Mouse (Mus musculus) ovary, postnatal 10 days (tissue): ENCODE results near the gene Itsn1.

Experiments used
- DNase-seq: peaks from one replicate; pipeline ENCODE4 v3.0.0; 2022; ENCODE audit warnings: low spot score

The Itsn1 gene

GRCm38 (mm10) chr16:91847525-91848225 lies 118.6 kb downstream of the Itsn1 start:
- DNase-seq: no peak

- DNase-seq: no peak
These were observed 119.4 kb downstream of the Itsn1 start for GRCm38 (mm10) chr16:91848505-91848904.

DNA sequence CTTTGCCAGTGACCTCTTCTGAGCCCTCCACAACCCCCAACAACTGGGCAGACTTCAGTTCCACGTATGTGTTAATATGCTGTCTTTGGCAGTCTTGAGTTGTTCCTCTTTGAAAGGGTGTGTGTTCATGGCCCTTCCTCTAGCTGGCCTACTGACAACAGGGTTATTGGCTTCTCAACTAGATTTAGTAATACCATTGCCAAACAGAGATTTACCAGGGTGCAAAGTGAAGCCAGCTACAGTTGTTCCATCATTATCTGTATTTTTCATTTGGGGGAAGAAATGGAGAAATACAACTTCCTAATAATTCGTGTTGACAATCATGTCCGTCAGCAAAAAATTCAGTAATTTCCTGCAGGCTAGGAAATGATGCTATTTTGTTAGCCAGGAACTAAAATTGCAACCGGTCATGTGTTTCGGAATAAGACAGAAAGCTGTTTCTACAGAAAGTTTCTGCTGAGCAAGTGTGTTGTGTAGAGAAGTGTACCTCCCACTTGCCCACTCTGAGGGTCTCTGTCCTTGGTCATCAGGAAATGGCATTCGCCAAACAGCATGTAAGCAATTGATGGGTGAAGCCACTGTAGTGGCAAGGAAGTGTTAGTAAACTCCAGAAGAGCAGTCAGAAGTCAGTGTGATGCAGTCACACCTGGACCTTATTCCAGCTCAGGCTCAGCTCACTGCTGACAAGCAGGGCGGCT lies 120.0 kb downstream of the Itsn1 start:
- DNase-seq: no peak

DNA sequence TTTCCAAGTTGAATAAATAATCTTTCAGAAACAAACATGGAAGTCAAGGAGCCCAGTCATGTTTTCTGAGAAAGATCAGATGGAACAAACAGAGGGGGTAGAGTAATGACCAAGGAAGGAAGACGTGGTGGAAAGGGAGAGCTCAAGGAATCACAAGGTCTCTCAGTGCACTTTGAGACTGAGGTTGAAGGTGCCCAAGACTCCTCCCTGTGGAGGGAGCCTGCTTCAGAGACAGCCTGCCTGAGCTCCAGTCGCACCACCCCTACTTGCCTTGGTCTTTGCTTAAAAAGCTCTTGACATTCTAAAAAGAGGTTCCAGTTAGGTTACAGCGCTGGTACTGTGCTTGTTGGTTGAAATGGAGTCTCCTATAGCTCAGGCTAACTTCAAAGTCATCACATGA lies 121.1 kb downstream of the Itsn1 start:
- no peak for DNase-seq

DNA sequence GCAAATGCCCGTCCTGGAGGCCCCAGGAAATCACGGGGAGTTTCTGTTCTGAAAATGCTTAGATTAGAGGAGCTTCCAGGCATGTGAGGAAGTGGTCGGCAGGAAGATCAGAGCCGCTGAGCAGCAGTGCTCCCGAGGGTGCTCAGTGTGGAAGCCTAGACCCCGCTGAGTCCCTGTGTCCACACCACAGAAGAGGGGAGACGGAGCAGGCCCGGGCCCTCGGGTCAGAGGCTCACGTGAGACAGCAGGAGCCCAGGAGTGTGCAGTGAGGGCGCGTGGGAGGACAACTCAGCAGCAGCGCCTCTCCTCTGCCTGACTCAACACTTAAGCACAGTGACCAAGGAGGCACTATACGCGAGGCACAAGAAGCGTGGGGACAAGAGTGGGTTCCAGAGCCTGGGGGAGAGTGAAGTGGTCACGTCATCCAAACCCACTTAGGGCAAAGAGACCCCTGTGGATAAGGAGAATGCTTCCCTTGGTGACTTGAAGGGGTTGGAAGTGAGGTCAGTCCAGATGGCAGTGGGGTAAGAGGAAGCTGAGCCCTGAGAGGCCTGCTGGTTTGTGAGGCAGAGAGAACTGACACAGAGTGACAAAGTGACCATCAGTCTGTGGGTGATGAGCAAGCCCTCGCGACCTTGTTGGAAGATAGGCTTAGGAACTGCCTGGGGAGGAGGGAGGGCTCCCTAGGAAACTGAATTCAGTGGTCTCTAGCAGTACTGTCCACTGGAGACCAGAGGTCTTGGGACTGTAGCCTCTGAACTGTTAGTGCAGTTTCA lies 122.6 kb downstream of the Itsn1 start:
- no peak for DNase-seq

DNA sequence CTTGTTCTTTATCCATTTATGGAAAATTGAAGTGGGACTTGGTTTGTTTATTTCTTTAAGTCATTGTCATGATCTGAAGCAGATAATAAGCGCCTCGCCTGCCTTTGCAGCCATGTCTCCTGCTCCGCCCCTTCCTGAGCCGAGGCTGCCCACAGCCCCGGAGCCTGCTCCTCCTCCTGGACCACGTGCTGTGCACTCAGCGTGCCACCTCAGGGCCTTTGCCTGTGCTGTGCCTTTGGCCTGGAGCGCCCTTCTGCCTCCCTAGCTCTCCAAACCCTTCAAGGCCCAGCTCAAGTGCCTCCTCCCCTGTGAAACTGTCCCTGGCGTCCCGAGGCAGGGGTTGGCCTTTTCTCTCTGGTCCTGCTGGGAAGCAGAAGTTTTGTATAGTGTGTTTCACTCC lies 123.7 kb downstream of the Itsn1 start:
- no peak for DNase-seq

DNA sequence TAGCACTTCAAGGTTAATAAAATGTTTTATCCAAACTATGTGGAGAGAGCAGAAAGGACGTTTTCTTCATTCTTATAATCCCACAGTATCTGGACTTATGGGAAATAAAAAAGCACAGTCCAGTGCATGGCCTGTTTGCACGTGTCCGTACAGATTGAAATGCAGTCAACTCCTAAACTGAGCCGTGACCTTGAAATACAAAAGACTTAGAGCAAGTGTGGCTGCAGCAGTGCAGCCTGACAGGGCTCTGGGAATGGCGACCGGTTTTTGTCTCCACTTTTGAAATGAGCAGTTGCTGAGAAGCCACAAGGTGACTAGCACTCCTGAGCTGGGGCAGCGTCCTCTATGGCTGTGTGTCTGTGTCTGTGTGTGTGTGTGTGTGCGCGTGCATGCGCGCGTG lies 124.1 kb downstream of the Itsn1 start:
- DNase-seq: no peak

DNA sequence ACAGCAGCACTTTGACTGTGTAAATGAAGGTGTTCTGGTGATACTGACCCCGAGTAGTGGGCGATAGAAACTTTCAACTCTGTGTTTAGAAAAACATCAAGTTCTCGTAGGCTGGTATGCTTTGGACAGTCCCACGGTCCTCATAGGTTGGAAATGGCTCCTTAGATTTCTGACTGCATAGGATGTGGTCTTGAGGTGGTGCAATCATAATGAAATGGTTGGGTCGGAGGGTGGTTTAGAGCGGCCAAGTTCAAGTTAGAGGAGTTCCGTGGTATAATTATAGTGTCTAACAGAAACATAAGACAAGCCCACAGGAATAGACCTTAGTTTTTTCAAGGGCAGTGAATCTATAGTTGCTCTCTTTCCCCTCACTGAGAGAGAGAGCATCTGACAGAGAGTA lies 129.6 kb downstream of the Itsn1 start:
- no peak for DNase-seq

DNA sequence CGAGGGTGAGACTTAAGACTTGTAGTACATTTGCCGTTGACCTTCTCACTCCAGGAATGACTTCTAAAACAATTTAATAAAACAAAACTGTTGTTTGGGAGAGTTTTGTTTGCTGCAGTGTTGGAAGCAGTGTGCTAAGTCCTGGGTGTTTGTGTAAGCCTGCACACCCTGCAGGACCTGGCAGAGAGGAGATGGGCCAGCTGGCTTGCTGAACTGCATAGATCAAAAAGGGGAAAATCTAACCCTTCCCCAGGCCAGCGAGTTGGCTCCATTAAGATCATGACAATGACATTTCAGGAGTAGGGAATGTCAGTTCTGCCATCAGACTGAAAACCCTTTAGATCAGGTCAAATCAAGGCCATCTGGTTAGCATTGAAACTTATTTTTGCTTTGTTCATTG lies 130.1 kb downstream of the Itsn1 start:
- no peak for DNase-seq

DNA sequence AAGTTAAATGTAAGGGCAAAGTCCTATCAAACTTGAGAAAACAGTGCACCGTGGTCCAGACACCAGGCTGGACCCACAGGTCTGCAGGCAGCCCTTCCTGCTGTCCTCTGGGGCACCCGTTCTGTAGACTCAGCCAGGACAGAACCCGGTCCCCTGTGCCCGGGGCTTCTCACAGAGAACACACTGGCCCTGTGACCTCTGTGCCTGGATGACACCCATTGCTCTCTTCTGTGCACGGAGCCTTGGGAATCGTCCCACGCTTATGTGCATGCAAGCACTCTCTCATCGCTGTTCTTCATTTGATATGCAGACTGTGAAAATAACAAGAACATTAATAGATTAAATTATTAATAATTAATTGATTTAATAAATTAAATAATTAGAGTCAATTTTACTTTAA lies 130.9 kb downstream of the Itsn1 start:
- no peak for DNase-seq

DNA sequence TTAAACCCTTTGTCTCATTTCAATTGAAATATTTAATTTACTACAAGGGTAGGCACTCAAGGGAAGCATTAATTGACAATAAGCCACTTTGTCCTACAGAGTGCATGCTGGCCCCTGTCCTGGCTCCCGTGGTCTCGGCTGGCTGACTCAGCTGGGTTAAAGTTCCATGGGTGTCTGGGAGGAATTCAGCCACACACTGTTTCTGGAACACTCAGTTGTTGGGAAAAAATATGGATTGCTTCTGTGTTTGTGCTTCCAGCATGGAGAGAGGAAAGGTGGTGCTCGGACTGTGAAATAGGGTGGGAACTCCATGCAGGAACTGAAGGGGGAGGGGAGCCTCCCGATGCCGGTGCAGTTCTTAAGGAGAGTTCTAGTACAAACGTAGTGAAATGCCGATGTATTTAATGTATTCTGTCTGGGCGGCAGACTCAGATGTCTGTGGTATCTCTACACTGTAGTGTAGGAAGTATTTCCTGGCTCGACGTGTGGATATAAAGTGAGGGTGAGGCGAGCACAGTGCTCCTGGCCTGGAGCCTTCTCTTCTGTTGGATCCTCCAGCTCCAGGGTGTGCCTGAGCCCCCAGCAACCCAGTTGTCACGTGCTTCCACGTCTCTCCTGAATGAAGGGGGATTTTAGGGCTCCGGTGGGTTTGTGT lies 131.5 kb downstream of the Itsn1 start:
- no peak for DNase-seq

DNA sequence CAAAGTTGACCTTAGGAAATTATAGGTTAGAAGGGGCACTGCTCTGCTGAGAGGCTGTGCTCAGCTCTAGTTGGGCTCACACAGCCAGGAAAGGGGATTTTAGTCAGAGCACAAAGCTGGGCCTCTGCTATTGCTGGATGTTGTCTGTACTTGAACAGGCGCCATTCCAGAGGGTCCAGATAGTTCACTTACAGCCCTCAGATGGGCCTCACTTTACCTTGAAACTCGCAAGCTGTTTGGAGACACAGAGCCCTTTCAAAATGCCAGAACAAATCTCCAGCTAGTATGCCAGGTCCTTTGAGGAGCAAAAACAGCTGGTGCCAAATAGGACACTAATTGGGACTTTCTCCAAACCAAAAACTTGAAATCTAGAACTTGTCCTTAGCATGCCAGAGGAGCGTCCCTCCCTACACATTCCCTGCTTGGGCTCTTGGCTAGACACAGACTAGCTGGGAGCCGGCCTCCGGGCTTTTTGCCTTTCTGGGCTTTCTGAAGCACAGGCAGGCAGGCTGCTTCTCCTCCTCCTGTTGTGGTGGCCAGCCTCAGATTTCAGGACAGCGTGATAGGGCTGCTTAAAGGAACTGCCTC lies 132.8 kb downstream of the Itsn1 start:
- no peak for DNase-seq

DNA sequence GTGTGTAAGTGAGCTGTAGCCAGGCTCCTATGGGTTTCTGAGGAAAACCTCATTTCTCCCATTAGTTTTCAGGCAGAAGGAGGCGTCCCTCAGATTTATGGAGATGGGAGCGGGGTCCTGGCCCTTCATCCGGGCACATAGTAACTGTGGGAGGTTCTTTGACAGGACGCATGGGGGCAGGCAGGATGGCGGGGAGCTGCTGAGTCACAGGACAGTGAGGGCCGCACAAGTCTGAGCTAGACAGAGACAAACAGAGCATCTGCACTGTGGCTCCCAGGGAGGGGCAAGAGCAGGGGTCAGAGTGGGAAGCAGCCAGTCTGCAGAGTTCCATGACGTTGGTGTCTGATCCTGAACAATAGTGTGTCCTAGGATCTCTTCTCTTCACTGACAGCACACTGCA lies 133.8 kb downstream of the Itsn1 start:
- DNase-seq: no peak

- DNase-seq: no peak
These were observed 135.7 kb downstream of the Itsn1 start for GRCm38 (mm10) chr16:91864646-91865332.

DNA sequence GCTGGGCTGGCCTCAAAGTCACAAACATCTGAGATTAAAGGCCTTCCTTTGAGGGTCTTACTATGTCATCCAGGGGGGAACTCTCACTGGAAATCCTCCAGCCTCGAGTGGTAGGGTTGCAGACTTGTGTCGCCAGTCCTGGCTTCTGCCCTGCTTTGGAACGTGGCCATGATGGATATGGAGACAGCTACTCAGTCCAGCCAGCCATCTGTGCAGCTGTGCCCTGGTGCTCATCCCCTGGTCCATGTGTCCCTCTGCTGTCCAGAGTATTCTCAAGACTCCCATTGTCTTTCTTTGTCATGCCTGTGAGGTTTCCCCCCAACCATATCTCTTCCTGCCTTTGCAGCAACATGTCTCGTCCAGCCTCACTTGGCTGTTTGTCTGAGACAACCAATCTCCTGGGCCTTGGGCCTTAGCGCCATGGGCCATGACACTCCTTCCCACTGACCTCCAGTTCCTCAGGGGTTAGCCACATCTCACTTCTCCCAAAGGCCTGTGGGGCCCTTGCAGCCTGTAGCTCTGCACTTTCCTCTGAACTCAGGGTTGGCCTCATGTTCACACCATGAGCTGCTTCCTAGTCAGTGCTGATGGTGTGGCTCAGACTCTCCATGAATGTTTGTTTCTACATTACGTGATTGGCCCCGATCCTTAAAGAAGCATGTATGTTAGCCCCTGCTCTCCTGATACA lies 136.6 kb downstream of the Itsn1 start:
- no peak for DNase-seq

GRCm38 (mm10) chr16:91866258-91866634 lies 137.2 kb downstream of the Itsn1 start:
- DNase-seq: no peak

DNA sequence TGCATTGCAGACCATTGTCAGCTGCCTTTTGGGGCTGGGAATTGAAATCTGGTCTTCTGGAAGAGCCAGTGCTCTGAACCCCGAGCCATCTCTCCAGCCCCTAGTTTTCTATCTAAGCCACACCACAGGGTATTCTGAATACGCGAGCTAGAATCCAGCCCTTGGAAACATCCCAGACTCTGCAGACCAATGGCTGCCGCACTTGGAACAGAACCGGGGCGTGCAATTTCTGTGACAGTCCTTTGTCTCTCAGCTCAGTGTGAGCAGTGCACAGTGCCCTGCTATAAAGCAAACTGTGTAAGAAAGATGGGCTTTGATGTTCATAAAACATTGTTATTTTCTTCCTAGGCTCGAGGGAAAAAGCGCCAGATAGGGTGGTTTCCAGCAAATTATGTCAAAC lies 138.6 kb downstream of the Itsn1 start:
- DNase-seq: no peak

DNA sequence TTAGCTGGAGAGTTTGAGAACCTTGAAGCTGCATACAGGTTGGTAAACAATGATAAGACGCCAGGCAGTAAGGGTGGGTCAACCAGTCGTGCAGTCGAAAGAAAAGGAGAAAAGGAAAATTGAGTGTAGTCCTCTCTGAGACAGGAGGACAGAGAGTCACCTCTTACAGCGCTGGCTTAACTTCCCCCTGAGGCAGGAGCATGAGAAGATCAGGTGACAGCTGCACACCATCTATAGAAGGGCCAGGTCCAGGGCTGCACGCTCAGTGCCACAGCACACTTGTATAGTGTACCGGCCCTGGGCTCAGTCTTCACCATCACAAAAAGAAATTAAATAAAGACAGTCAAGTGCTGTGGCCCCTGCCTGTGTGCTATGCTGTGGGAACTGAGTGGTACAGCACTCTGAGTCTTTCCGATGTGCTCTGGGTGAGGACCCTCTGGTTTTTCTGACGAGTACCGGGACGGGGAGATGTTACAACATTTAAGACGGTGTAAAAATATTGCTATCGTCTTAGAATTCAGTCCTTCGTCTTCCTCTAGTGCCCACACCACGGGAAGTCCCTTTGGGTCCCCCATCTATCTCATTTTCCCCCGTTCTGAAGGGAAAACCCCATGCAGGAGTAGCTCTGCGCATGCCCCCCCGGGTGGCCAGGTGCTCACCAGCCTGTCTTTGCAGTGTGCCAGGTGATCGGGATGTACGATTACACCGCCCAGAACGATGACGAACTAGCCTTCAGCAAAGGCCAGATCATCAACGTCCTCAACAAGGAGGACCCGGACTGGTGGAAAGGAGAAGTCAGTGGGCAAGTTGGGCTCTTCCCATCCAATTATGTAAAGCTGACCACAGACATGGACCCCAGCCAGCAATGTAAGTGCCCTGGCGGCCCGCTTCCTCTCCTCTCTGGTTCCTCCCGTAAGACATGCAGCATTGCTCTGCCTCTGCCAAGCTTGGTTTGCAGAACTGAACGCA lies 140.1 kb downstream of the Itsn1 start:
- no peak for DNase-seq

DNA sequence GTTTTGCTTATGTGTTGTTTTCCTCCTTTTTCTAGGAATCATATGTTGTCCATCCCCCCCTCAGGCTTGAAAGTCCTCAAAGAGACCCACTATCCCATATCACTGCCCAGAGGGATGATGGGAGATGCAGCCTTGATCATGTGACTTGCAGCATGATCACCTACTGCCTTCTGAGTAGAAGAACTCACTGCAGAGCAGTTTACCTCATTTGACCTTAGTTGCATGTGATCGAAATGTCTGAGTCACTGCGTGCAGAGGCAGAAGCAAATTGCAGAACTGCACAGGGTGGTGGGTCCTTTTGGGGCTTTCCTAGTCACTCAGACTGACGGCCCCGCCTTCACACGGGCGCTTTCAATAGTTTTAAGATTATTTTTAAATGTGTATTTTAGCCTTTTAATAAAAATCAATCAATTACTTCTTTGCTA lies 141.1 kb downstream of the Itsn1 start:
- DNase-seq: no peak

GRCm38 (mm10) chr16:91871188-91871587 lies 142.1 kb downstream of the Itsn1 start:
- no peak for DNase-seq
